Comparison of ENCODE assay signal across 19 mouse cellular contexts in the genomic region with DNA sequence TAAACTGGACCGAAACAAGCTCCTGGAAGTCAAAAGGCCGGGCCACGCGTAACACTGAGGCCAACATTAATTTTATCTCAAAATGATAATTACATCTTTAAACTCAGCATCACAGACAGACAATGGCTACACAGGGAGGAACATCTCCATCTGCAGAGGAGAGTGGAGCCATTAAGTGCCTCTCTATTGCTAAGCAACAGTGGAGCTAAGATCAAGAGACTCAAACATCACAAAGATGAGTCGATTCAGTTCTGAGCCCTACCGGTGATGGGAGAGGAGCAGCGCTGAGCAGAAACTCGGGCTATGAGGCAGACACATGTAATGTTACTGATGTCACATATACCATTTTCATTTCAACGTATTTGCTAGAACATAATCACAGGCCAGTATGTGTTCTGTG.
DNase-seq lines count a peak whose midpoint lies in the region; ATAC-seq and TF ChIP-seq lines count a peak whose summit lies in the region.
"Had no signal": no experiment of that assay in that cellular context is flagged by ENCODE, and none has a peak within 500 bp of the region (broad histone marks: within the 10 kb centered on the region; RNA-seq: fewer than 3 reads in every experiment).

No protein-coding gene starts in this region.

- no peak overlapping the region for H3K4me3 ChIP-seq in hindbrain, embryonic 15.5 days
- no peak overlapping the region for H3K4me3 ChIP-seq in hindbrain, embryonic 12.5 days
- H3K4me3 ChIP-seq in stomach, embryonic 14.5 days (ENCODE audit: low read depth, low read length): no peak overlapping the region
- H3K4me3 ChIP-seq in stomach, postnatal 0 days (ENCODE audit: low read depth, low read length): no peak overlapping the region
- H3K4me3 ChIP-seq in intestine, embryonic 16.5 days (ENCODE audit: low read length): no peak overlapping the region
- H3K4me3 ChIP-seq: kidney, embryonic 15.5 days; limb, embryonic 15.5 days; liver, embryonic 15.5 days; midbrain, embryonic 12.5 days had no signal

- H3K9ac ChIP-seq in hindbrain, embryonic 15.5 days: no peak overlapping the region
- no peak overlapping the region for H3K9ac ChIP-seq in hindbrain, embryonic 12.5 days
- no peak overlapping the region for H3K9ac ChIP-seq in stomach, embryonic 14.5 days (replicated peaks; ENCODE audit: low read depth, low read length)
- H3K9ac ChIP-seq in stomach, postnatal 0 days (ENCODE audit: low read length): no peak overlapping the region
- no peak overlapping the region for H3K9ac ChIP-seq in intestine, embryonic 16.5 days (ENCODE audit: low read depth, low read length)
- H3K9ac ChIP-seq: kidney, embryonic 15.5 days; limb, embryonic 15.5 days; liver, embryonic 15.5 days; midbrain, embryonic 12.5 days had no signal

- H3K36me3 ChIP-seq in hindbrain, embryonic 15.5 days: no peaks in the 10 kb centered on the region
- no peaks in the 10 kb centered on the region for H3K36me3 ChIP-seq in hindbrain, embryonic 12.5 days
- no peaks in the 10 kb centered on the region for H3K36me3 ChIP-seq in stomach, embryonic 14.5 days (ENCODE audit: control insufficient read depth, insufficient read depth, low read length)
- no peaks in the 10 kb centered on the region for H3K36me3 ChIP-seq in stomach, postnatal 0 days (ENCODE audit: control insufficient read depth, insufficient read depth, low read length)
- no peaks in the 10 kb centered on the region for H3K36me3 ChIP-seq in intestine, embryonic 16.5 days (ENCODE audit: control insufficient read depth, insufficient read depth, low read length)
- H3K36me3 ChIP-seq: kidney, embryonic 15.5 days; limb, embryonic 15.5 days; liver, embryonic 15.5 days; midbrain, embryonic 12.5 days had no signal

- H3K27ac ChIP-seq in hindbrain, embryonic 15.5 days (replicated peaks): no peak overlapping the region
- H3K27ac ChIP-seq in hindbrain, embryonic 12.5 days: no peak overlapping the region
- H3K27ac ChIP-seq in stomach, embryonic 14.5 days (ENCODE audit: low read length): 0 out of 2 replicates have a peak overlapping the region, but pooled peaks have one; percentile 21
- no peak overlapping the region for H3K27ac ChIP-seq in stomach, postnatal 0 days (replicated peaks)
- H3K27ac ChIP-seq in intestine, embryonic 16.5 days (ENCODE audit: low read length): peak overlapping the region; percentile 37
- H3K27ac ChIP-seq: kidney, embryonic 15.5 days; limb, embryonic 15.5 days; liver, embryonic 15.5 days; macrophage; midbrain, embryonic 12.5 days had no signal

- ATAC-seq in hindbrain, embryonic 15.5 days (ENCODE audit: low FRiP score, low read depth): peak; percentile 51; the same call in 1 of the 2 replicates
- ATAC-seq in hindbrain, embryonic 12.5 days (ENCODE audit: low FRiP score): no peak
- ATAC-seq in stomach, embryonic 14.5 days (ENCODE audit: insufficient number of reproducible peaks, insufficient read depth, low FRiP score, low read depth): no peak
- no peak for ATAC-seq in stomach, postnatal 0 days (ENCODE audit: low FRiP score, low TSS enrichment)
- 0 out of 2 replicates have a peak, but pooled peaks have one; percentile 26 for ATAC-seq in intestine, embryonic 16.5 days

- H3K4me1 ChIP-seq in hindbrain, embryonic 15.5 days (replicated peaks): no peaks in the 10 kb centered on the region
- no peaks in the 10 kb centered on the region for H3K4me1 ChIP-seq in hindbrain, embryonic 12.5 days
- H3K4me1 ChIP-seq in stomach, embryonic 14.5 days (ENCODE audit: control insufficient read depth, insufficient read depth, low read length): no peaks in the 10 kb centered on the region
- no peaks in the 10 kb centered on the region for H3K4me1 ChIP-seq in stomach, postnatal 0 days (replicated peaks; ENCODE audit: control insufficient read depth, insufficient read depth)
- no peaks in the 10 kb centered on the region for H3K4me1 ChIP-seq in intestine, embryonic 16.5 days (ENCODE audit: control insufficient read depth, insufficient read depth, low read length)
- H3K4me1 ChIP-seq: kidney, embryonic 15.5 days; limb, embryonic 15.5 days; liver, embryonic 15.5 days; midbrain, embryonic 12.5 days had no signal

- no peak overlapping the region for H3K4me2 ChIP-seq in hindbrain, embryonic 15.5 days
- H3K4me2 ChIP-seq in hindbrain, embryonic 12.5 days (replicated peaks): no peak overlapping the region
- H3K4me2 ChIP-seq in stomach, embryonic 14.5 days (replicated peaks; ENCODE audit: low read depth, low read length): no peak overlapping the region
- no peak overlapping the region for H3K4me2 ChIP-seq in stomach, postnatal 0 days (replicated peaks; ENCODE audit: low read depth)
- no peak overlapping the region for H3K4me2 ChIP-seq in intestine, embryonic 16.5 days (ENCODE audit: low read depth, low read length)
- H3K4me2 ChIP-seq: heart, embryonic 11.5 days; kidney, embryonic 15.5 days; limb, embryonic 15.5 days; liver, embryonic 15.5 days; midbrain, embryonic 12.5 days had no signal

- no peak for TF ChIP-seq CTCF in stomach, postnatal 0 days (IDR thresholded peaks at IDR 0.05; ENCODE audit: low read depth)

- TF ChIP-seq EP300 in stomach, postnatal 0 days (optimal IDR thresholded peaks at IDR 0.05): no peak

- H3K9me3 ChIP-seq in hindbrain, embryonic 15.5 days: no peaks in the 10 kb centered on the region
- H3K9me3 ChIP-seq in hindbrain, embryonic 12.5 days (replicated peaks): no peaks in the 10 kb centered on the region
- H3K9me3 ChIP-seq in stomach, embryonic 14.5 days (ENCODE audit: control insufficient read depth, low read depth, low read length): no peaks in the 10 kb centered on the region
- no peaks in the 10 kb centered on the region for H3K9me3 ChIP-seq in stomach, postnatal 0 days (ENCODE audit: control insufficient read depth, low read length)
- no peaks in the 10 kb centered on the region for H3K9me3 ChIP-seq in intestine, embryonic 16.5 days (ENCODE audit: control insufficient read depth, low read length)
- H3K9me3 ChIP-seq: kidney, embryonic 15.5 days; limb, embryonic 15.5 days; liver, embryonic 15.5 days; midbrain, embryonic 12.5 days had no signal

- WGBS in hindbrain, embryonic 15.5 days: 82% methylated on average over 9 of the region's 9 CpGs
- 88% methylated on average over 9 of the region's 9 CpGs for WGBS in hindbrain, embryonic 12.5 days
- 85% methylated on average over 9 of the region's 9 CpGs for WGBS in stomach, embryonic 14.5 days
- WGBS in stomach, postnatal 0 days: 80% methylated on average over 9 of the region's 9 CpGs
- WGBS in intestine, embryonic 16.5 days: 81% methylated on average over 9 of the region's 9 CpGs

- no peak for DNase-seq in stomach, postnatal 0 days (ENCODE audit: low spot score)
- no peak for DNase-seq in adrenal gland, postnatal 14 days
- DNase-seq in heart, postnatal 4 days: no peak
- DNase-seq: adrenal gland, adult 2 months; cerebellum, postnatal 10 days; heart, postnatal 10 days; layer of hippocampus, postnatal 36 days; right cerebral cortex, adult 18-20 months; thymus, postnatal 25 days had no signal

- H3K27me3 ChIP-seq in hindbrain, embryonic 15.5 days: no peaks in the 10 kb centered on the region
- H3K27me3 ChIP-seq in hindbrain, embryonic 12.5 days: no peaks in the 10 kb centered on the region
- no peaks in the 10 kb centered on the region for H3K27me3 ChIP-seq in stomach, embryonic 14.5 days (ENCODE audit: control insufficient read depth, insufficient read depth, low read length)
- no peaks in the 10 kb centered on the region for H3K27me3 ChIP-seq in stomach, postnatal 0 days (ENCODE audit: control insufficient read depth, insufficient read depth, low read length)
- H3K27me3 ChIP-seq in intestine, embryonic 16.5 days (replicated peaks; ENCODE audit: control insufficient read depth, insufficient read depth, low read length): no peaks in the 10 kb centered on the region
- H3K27me3 ChIP-seq: kidney, embryonic 15.5 days; limb, embryonic 15.5 days; liver, embryonic 15.5 days; midbrain, embryonic 12.5 days had no signal

Comparison
In these comparisons a context has a peak if more than half of its experiments do, and no peak if none do; other contexts are left out.
1. ATAC-seq: peak in hindbrain, embryonic 15.5 days (single experiment) and intestine, embryonic 16.5 days (single experiment); none in hindbrain, embryonic 12.5 days (single experiment), stomach, embryonic 14.5 days (single experiment) and stomach, postnatal 0 days (single experiment).
2. H3K27ac ChIP-seq: peak in stomach, embryonic 14.5 days (single experiment) and intestine, embryonic 16.5 days (single experiment); none in hindbrain, embryonic 15.5 days (single experiment), hindbrain, embryonic 12.5 days (single experiment) and stomach, postnatal 0 days (single experiment).